Mouse (Mus musculus) thymus, adult 2 months (tissue): ENCODE measurements around the gene Syt14. TPM values are rescaled to one million over a fixed set of nuclear protein-coding genes. Genes with fewer than 3 reads are reported as not detected.

Experiments
- DNase-seq: peaks from one replicate; pipeline ENCODE4 v3.0.0; 2021
- H3K27ac ChIP-seq: fragments of 200-500 bp; 2 replicates; pipeline ENCODE4 v1.5.1; 2012; ENCODE audit warnings: low read length, control low read depth; ENCODE audit not compliant: control insufficient read depth, insufficient read depth
- H3K27me3 ChIP-seq: fragments of 200-500 bp; 2 replicates; pipeline ENCODE4 v1.6.1; 2012; ENCODE audit warnings: mild to moderate bottlenecking, low read length, moderate library complexity, mixed read lengths; ENCODE audit not compliant: control insufficient read depth, insufficient read depth
- H3K36me3 ChIP-seq: fragments of 200-500 bp; 2 replicates; pipeline ENCODE4 v1.6.1; 2012; ENCODE audit warnings: mild to moderate bottlenecking, low read length, moderate library complexity; ENCODE audit not compliant: control insufficient read depth, insufficient read depth
- H3K4me1 ChIP-seq: fragments of 200-500 bp; replicated peaks from 2 replicates; pipeline ENCODE4 v1.6.1; 2012; ENCODE audit warnings: low read length; ENCODE audit not compliant: control insufficient read depth, insufficient read depth
- H3K4me3 ChIP-seq: fragments of 200-500 bp; 2 replicates; pipeline ENCODE4 v1.5.1; 2012; ENCODE audit warnings: mild to moderate bottlenecking, low read length, control low read depth, moderate library complexity; ENCODE audit not compliant: control insufficient read depth, insufficient read depth
- CTCF ChIP-seq: fragments of 200-500 bp; IDR thresholded peaks from 2 replicates; pipeline ENCODE4 v1.5.1; 2012; ENCODE audit warnings: mild to moderate bottlenecking, control low read depth, low read length, moderate library complexity, borderline replicate concordance; ENCODE audit not compliant: control insufficient read depth, poor library complexity, insufficient read depth; ENCODE audit errors: extremely low read depth
- POLR2A ChIP-seq: fragments of 200-500 bp; IDR thresholded peaks from 2 replicates; pipeline ENCODE4 v1.6.1; 2012; ENCODE audit warnings: mild to moderate bottlenecking, low read length, control low read depth, moderate library complexity; ENCODE audit not compliant: control insufficient read depth, poor library complexity, insufficient read depth; ENCODE audit errors: extremely low read depth
- WGBS: fragments of 180-500 bp; shearing (Covaris S2); methylation state at CpG from one replicate; pipeline ENCODE4 v1.1.7; 2018; 5-methylcytosine and 5-hydroxymethylcytosine counted together
- polyA plus RNA-seq: library from polyadenylated mRNA; depleted of rRNA; stranded (reverse); fragments of >200 nt; gene quantifications from 2 replicates; pipeline ENCODE4 v1.2.3, GENCODE M21; 2012

Syt14 gene
- polyA plus RNA-seq, 1 experiment: 0.97 TPM

DNA sequence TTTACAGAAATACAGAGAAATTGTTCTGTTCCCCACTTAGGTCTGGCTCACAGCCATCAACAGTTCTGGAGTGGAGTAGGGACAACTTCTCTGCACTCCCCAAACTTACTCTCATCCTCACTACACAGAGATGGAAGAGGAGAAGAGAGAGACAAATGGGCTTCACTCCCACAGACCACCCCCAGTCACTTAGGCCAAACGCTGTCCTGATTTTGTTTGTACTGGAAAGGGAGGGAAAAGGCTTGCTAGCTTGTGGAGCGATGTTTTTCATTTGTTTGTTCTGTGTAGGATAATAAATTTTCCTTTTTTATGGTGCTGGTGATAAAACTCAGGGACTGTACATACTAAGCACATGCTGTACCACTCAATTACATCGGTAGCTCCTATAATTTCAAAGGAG lies 134.7 kb downstream of the Syt14 start:
- no peaks in the 10 kb centered on the region for H3K27me3 ChIP-seq
- H3K27ac ChIP-seq: no peak overlapping the region
- 94% methylated on average over 3 of the region's 3 CpGs for WGBS
- H3K36me3 ChIP-seq: no peaks in the 10 kb centered on the region
- TF ChIP-seq POLR2A (no peak), CTCF (no peak)
- no peak for DNase-seq
- H3K4me3 ChIP-seq: no peak overlapping the region
- no peaks in the 10 kb centered on the region for H3K4me1 ChIP-seq

DNA sequence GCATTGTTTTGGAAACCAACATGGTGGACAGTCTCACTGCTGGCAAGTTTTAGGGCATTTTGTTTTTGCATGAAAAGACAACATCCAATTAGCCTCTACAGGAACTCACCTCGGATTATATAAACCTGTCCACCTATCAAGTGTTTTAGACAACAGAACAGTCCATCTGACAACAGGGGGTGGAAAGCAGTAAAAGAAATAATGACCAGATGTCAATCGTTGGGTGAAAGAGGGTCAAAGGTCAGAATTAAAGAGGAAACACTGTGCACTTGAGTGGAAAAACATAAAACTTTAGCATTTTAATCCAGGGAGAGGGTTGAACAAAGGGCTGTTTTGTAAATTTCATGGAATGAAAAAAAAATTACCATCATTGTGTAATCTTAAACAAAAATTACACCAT lies 136.8 kb downstream of the Syt14 start:
- Histone ChIP-seq H3K36me3 (no peaks in the 10 kb centered on the region), H3K4me1 (no peaks in the 10 kb centered on the region), H3K27me3 (no peaks in the 10 kb centered on the region), H3K4me3 (no peak overlapping the region), H3K27ac (no peak overlapping the region)
- TF ChIP-seq POLR2A (no peak), CTCF (no peak)
- 87% methylated on average over 2 of the region's 2 CpGs for WGBS
- no peak for DNase-seq

DNA sequence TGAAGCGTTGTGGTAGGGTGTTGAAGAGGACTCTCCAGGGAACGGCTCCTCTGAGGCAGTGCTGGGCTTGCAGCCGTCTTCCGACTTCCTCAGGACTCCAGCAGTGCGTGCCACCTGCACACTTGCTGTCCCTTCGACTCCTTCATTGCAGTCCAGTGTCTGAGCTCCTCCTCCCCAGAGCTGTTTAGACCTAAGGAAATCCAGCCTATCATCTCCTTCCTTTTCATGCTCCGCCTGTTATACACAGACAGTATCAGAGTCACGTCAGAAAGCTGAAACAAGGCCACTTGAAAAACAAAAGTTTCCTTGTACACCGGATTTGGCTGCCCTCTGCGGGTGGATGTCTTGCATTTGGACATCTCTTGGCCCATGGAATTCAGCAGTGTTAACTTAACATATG lies 138.4 kb downstream of the Syt14 start:
- Histone ChIP-seq H3K27ac (no peak overlapping the region), H3K4me1 (no peaks in the 10 kb centered on the region), H3K4me3 (no peak overlapping the region), H3K36me3 (no peaks in the 10 kb centered on the region), H3K27me3 (no peaks in the 10 kb centered on the region)
- TF ChIP-seq CTCF (no peak), POLR2A (no peak)
- no peak for DNase-seq
- 86% methylated on average over 10 of the region's 10 CpGs for WGBS

DNA sequence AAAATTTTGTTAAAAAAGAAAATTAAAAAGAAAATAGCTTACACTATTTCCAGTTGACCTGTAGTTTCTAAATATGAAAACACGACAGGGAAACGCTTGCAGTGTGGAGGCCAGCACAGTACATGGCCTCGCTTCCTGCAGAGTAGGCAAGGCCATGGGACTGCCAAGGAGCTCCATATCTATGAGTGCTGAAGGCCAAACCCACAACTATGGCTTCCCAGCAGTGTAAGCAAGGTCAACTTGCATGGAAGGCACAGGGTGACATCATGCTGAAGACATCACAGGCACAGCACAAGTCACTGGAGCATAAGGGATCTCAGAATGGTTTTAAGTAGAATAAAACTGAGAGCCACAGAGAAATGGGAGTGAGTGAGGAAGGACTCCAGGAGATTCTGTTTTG lies 139.5 kb downstream of the Syt14 start:
- Histone ChIP-seq H3K27me3 (no peaks in the 10 kb centered on the region), H3K27ac (no peak overlapping the region), H3K4me3 (no peak overlapping the region), H3K4me1 (no peaks in the 10 kb centered on the region), H3K36me3 (no peaks in the 10 kb centered on the region)
- TF ChIP-seq CTCF (no peak), POLR2A (no peak)
- WGBS: 97% methylated on average over 3 of the region's 3 CpGs
- DNase-seq: no peak

DNA sequence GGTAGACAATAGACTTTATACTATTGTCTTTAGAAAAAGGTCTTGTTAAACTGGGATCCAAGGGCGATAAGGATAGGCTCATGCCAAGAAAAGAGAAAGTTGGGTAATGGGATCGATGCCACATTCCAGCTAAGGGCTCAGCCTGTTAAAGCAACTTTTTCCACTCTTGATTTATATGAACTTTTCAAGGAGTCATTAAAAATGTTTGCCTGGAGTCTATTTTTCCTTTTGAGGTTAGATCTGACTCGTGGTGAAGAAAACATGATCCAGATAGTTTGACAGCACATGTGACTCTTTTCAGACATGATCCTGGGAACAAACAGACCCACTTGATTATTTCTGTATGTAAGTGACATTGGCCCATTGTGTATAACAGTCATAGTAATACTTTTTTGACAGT lies 144.9 kb downstream of the Syt14 start:
- TF ChIP-seq POLR2A (no peak), CTCF (no peak)
- no peaks in the 10 kb centered on the region for H3K4me1 ChIP-seq
- DNase-seq: no peak
- H3K36me3 ChIP-seq: no peaks in the 10 kb centered on the region
- no peaks in the 10 kb centered on the region for H3K27me3 ChIP-seq
- no peak overlapping the region for H3K27ac ChIP-seq
- 83% methylated on average over 3 of the region's 3 CpGs for WGBS
- H3K4me3 ChIP-seq: no peak overlapping the region

DNA sequence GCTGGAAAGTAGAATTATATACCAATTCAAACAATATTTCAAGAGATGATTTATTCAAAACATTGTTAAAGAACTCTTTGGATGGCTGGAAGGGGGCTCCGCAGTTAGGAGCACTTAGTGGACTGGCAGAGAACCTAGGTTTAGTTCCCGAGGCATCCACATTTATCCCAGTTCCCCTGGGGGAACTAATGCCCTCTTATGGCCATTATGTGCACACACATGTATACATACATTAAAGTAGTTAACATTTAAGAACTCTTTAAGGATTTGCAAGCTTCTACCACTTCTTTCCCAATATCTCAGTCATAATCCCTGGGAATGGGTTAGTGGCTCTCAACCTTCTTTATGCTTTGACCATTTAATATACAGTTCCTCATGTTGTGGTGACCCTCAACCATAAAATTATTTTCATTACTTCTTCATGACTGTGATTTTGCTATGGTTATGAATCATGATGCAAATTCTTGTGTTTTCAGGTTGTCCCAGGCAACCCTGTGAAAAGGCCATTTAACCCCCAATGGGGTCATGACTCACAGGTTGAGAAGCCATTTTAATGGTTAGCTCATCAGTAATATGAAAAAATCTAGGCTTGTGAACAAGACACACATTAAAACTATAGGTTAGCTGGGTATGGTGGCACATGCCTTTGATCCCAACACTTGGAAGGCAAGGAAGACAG lies 152.8 kb downstream of the Syt14 start:
- no peaks in the 10 kb centered on the region for H3K4me1 ChIP-seq
- no peak for TF ChIP-seq CTCF
- TF ChIP-seq POLR2A: no peak
- 60% methylated on average over 2 of the region's 2 CpGs for WGBS

DNA sequence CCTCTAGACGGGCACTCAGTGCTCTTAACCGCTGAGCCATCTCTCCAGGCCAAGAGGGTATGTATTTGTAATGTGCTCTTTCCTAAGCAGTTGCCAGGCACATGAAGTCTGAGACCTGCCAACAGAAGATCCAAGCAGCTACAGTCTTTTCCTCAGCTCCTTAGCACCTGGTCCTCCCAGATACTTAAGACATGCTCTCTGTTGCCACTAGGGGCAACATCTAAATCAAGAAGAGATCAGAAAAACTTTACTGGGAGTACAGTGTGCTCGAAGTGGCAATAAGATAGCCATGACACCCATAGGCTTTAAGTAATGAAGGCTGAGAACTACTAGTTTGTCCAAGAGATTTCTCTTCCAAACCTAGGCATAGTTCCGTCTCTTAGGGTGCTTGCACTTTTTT lies 155.4 kb downstream of the Syt14 start:
- Histone ChIP-seq H3K4me1 (no peaks in the 10 kb centered on the region), H3K27me3 (no peaks in the 10 kb centered on the region), H3K4me3 (no peak overlapping the region), H3K27ac (no peak overlapping the region), H3K36me3 (no peaks in the 10 kb centered on the region)
- WGBS: 87% methylated on average over 4 of the region's 4 CpGs
- TF ChIP-seq POLR2A (no peak), CTCF (no peak)
- no peak for DNase-seq

More for the DNA sequence above, 152.8 kb downstream of the Syt14 start:
- Histone ChIP-seq H3K4me3 (no peak overlapping the region), H3K27me3 (no peaks in the 10 kb centered on the region), H3K27ac (no peak overlapping the region), H3K36me3 (no peaks in the 10 kb centered on the region)
- no peak for DNase-seq
